Mouse (Mus musculus) thymus, postnatal 0 days (tissue): Measurements from ENCODE around the gene Cemip2. TPM values are rescaled to one million over a fixed set of nuclear protein-coding genes. Genes with fewer than 3 reads are reported as not detected.
"Not testable (repeated sequence)": the region's sequence is repeated elsewhere in the genome, so short reads cannot be mapped to it uniquely, and the experiment has no call there.

ENCODE experiments used
- DNase-seq: peaks from one replicate; pipeline ENCODE4 v3.0.0-alpha.2; 2015; ENCODE audit warnings: low spot score
- polyA plus RNA-seq: library from polyadenylated mRNA; unstranded; fragments of >200 nt; fragmentation: Nextera tagmentation; extraction: Ambion mirVana; gene quantifications from 2 replicates; pipeline ENCODE4 v1.2.1, GENCODE M21; 2015

Gene Cemip2
- polyA plus RNA-seq, 1 experiment from 2014 or later: 5.6 TPM

DNA sequence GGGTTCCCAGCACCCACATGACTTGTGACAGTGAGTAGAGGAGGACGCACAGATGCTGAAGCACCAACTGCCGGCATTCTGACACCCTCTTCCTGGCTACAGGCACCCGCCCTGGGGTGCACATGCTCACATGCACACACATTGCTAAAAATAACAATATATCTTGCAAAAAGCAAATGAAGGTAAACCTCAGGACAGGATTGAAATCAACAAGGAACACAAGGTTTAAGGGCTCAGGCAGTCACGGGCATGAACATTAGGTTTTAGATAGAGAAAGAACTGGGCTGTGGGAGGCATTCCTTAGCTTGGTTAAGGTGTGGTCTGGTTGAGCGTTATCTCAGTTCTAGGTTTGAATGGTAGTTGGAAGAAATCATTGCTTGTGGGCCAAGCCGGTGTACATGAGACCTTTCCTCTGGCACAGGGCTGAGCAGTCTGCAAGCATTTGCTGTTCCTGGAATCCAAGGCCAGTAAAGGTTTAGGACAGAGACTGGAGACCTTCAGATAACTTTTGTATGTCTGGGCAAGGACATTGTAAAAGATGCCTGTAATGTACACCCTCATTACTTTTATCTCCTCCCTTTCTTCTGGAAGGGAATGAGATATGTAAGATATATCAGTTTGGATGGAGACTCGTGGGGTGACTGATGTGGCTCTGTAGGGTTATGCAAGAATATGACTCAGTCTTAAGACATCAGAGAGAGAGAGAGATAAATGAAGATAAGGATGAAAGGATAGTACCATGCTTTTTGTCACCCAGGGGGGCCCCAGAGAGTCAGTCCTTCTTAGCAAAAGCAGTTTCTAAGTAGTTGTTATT, 87.3 kb downstream of the Cemip2 start:
- no peak for DNase-seq

DNA sequence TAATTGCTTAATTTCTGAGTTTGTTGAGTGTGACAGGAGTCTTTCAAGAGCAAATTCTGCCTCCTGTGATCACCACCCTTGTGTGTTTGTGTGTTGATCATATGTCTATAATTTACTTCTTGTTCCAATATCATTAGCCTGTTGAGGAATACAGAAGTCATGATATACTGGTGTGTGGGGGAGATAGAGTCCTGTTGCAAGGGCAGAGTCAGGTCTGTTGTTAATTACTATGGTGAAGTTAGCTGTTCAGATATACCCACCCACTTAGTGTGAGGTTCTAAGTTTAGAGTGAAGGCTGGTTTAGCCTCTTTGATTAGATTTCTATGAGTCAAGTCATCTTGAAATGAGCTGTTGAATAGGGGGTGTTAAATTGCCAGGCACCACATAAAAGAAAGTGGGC, 88.0 kb downstream of the Cemip2 start:
- DNase-seq: no peak

DNA sequence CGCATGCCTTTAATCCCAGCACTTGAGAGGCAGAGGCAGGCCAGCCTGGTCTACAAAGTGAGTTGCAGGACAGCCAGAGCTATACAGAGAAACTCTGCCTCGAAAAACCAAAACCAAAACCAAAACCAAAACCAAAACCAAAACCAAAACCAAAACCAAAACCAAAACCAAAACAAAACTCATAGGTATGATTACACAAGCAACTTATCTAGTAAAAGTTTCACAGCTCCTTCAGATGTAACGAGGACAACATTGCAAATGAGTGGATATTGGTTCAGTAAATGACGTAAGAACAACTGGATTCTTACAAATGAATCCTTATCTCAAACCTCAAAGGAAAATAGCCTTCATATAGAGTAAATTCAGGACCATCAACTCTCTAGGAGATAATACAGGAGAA, 88.6 kb downstream of the Cemip2 start:
- DNase-seq: not testable (repeated sequence)

DNA sequence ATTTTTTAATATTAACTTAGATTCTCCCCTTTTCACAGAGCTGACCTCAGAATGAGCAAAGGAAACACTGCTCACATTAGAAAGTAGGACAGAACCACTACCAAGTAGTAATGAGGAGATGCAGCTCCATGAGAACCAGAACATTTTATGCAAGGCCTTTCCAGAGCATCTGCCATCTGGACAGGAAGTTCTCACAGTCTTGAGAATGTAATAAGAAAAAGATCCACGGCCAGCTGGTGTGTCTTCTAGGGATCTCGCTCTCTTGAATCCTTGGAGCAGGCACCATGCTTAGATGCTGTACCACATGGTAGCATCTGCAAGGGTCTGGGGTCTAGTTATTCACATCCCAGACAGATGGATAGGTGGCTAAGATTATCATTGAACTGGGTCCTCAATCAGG, 90.3 kb downstream of the Cemip2 start:
- DNase-seq: no peak

DNA sequence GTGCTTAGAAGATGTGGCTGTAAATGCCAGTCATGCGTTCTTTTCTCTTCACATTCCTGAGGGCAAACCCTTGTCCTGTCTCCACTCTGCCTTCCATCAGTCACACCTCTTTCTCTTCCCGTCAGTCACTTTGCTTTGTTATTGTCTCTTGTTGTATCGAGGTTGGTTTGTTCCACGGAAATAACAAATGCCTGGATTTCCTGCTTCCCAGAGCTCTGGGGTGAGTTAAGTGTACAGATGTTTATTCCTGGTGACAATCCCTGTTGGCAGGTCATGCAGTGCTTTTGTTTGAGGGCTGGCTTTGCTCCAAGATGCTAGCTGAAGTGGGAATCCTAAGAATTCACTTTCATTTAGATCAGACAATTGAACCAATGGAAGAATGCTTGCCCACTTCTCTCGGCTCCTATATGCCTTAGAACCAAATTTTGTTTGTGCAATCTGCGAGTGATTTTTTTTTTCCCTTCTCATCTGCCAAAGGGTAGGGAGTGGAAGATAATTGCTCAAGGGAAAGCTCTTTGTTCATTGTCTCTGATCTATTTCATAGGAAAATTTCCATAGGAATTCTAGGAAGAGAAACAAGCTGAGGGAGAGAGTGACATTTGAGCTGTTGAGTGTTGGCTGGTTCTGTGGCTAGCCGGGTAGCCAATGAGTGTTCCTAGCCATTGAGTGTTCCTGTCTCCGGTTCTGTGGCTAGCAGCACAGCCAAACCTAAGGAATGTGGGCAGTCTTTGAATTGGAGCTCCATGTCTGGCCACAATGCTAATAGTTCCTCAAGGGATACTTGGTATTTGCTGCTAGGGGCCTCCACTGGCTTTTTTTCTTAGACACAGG, 104.2 kb downstream of the Cemip2 start:
- no peak for DNase-seq

DNA sequence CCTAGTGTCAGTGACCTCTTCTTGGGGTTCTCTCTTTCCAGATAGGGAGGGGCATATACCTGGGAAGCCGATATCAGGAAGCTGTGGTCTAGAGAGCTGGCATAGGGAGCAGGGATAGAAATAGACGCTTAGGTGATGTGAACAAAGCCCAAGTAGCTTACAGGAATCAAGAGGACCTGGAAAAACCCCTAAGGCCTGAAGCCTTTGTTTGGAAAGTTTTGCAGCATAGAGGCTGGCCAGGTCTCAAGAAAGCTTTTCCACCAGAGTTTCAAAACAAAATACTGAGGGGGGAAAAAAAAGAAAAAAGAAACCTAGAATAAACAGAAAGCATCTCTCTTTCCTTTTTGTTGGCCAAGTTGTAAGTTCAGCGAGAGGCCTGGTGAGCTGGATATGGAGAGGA, 104.9 kb downstream of the Cemip2 start:
- no peak for DNase-seq

DNA sequence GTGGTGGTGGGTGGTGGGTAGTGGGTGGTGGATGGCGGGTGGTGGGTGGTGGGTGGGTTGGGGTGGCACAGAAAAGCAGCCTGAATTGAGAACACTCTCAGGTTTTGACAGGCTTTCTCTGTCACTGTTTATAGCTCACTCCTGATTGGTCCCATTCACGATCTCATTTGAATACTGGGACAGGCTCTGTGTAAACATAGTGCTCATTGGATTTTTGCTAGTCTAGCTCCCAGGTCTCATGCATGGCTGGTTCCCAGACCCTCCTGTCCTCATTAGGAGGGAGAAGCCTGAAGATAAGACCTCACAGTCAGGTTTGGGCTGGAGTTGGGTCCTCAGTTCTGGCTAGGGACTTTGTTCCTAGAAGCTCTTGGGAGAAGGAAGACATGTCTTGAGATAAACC, 105.8 kb downstream of the Cemip2 start:
- no peak for DNase-seq

DNA sequence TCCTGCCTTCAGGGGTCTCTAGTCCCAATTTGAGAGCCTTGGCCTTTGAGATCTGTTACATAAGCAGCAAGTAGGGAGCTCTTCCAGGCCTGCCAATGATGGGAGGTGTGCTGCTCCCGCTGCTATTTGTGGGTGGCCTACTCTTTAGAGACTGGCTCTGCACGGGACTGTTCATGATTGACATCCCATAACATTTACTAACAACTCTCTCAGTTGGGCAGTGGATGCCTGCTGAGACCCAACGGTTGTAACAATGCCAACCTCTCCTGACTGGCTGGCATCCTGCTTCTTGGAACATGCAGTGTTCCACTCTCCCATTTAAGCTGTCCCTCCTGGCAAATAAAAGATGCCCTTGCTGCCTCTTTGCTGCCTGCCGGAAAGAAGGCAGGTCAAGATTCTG, 106.2 kb downstream of the Cemip2 start:
- no peak for DNase-seq

DNA sequence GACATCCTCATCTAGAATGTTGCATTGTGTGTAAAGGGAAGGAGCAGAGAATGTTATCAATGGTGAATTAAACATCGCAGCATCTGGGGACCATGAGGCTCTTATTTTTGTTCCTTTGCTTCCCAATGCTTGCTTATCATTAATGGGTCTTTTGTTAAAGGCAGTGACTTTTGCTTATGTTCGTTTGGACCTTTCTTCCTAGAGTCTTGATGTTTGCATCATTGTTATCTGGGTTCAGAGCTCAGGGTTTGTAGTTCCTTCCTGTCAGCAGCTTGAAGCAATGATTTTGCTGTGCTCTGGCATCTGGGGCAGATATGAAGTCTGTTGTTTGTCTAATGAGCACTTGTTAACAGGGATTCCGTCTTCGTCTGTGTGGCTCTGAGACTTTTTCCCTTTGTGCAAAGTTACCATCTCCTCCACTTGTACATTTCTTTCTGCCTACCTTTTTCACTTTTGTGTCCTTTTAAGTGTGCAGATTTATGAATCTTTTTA, 108.1 kb downstream of the Cemip2 start:
- DNase-seq: no peak

DNA sequence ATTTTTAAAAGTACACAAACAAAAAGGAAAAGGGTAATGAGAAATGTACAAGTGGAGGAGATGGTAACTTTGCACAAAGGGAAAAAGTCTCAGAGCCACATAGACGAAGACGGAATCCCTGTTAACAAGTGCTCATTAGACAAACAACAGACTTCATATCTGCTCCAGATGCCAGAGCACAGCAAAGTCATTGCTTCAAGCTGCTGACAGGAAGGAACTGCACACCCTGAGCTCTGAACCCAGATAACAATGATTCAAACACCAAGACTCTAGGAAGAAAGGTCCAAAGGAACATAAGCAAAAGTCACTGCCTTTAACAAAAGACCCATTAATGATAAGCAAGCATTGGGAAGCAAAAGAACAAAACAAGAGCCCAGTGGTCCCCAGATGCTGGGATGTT, 112.6 kb downstream of the Cemip2 start:
- DNase-seq: no peak

DNA sequence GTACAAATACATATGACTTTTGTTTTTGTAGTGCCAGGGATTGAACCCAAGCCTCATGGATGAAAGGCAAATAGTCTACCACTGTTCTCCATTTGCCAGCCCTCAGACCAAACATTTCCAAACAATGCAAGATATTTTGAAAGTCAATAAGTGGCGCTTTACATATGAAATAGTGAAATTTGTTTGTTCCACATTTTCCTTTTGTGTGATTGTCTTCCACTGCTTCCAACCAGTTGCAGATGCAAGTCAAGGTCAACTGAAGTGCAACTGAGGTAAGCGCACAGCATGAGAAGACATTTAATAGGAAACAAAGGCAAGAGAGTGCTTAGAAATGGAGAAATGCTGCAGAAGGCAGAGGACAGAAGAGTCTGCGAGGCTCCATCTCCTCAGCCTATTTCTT, 116.7 kb downstream of the Cemip2 start:
- DNase-seq: no peak

DNA sequence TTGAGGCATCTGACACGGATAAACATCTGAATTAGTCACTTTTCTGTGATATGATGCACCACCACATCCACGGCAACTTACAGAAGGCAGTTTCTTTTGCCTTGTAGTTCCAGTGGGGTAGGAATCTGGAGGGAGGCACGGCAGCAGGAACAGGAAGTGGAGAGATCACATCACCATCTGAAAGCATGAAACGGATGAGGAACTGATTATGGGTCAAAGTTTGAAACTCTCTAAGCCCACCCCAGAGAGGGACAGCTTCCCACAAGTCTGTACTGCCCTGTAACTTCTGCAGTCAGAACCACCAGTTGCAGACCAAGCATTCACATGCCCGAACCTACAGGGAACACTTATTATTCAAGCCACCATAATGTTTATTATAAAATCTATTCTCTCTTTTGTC, 117.4 kb downstream of the Cemip2 start:
- no peak for DNase-seq

DNA sequence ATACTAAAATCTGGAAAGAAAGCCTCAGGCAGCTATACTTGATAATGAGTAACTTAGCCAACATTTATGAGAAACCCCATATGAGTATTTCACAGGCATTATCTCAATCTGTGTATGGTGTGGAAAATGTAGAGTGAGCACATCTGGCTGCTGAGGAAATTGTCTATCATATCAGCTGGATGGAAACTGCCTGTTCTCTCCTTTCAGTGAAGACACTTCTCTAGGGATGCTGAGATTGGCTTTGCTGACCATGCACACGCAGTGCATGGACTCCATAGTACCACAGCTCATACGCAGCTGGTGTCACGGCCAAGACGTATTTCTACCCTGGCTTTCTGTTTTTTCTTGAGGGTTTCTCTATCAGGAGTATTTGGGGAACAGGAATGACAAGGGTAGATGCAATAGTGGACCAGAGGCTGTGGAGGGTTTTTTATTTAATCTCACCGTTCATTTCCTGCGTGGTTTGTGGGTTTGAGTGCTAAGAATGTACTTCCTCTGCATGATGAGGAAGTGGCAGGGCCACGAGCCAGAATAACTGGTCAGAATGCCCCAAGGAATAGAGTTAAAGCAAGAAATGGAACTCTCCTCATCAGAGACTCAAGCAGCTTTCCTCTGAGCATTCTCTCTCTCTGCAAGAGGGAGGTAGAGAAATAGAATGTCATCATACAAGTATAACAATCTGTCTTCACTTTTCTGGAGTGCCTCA, 119.1 kb downstream of the Cemip2 start:
- peak; percentile 5 for DNase-seq

DNA sequence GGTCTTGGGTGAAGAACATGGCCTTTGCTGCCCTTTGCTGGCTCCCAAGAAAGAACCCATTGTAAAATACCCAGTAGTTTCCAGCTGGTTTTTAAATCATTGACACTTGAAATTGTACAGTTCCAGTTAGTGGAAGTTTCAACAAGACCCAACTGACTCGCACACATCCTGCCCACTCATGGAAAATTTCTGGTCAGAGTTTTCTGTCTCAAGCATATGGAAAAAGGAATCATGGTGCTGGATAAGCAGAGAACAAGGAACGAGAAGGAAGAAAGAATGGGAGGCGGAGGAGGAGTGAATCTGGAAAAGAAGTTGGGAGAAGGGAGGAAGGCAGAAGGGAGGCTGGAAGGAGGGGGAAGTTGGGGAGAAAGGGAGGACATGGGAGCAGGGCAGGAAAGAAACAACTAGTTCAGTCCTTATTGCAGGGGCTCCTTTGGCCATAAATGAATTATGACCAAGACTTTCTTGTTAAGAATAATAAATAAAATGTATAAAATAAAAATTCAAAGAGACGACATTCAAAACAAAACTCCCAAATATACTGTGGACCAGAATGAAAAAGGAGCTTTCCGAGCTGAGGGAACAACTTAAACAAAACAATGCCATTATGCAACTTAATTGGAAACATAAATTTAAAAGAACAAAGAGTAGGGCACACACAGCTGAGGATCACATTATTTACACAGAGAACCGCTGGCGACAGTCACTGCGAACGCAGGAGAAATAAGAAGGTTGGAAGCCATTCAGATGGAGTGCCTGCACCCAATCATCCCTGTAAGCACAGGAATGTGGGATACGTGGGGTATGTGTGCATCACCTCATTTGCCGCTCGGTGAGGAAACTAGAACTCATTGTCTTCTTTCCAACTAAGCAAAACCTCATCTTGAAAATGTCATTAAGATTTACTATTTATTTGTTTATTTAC, 120.1 kb downstream of the Cemip2 start:
- DNase-seq: no peak

Other genes starting within 250 kb of the Cemip2 start
- gene 1110059E24Rik, start 125.4 kb upstream of the Cemip2 start, polyA plus RNA-seq: 51.5 and 53.3 TPM in 2 replicates
- 26.7 and 34.9 TPM in 2 replicates for gene Abhd17b, start 125.2 kb upstream of the Cemip2 start, polyA plus RNA-seq